Mouse (Mus musculus): ENCODE data around the gene Jmjd6. TPM values are rescaled to one million over a fixed set of nuclear protein-coding genes. Genes with fewer than 3 reads are reported as not detected.

Gene Jmjd6
- 10 to 100 TPM; 28.4 to 29.1 TPM for total RNA-seq (2021)

DNA sequence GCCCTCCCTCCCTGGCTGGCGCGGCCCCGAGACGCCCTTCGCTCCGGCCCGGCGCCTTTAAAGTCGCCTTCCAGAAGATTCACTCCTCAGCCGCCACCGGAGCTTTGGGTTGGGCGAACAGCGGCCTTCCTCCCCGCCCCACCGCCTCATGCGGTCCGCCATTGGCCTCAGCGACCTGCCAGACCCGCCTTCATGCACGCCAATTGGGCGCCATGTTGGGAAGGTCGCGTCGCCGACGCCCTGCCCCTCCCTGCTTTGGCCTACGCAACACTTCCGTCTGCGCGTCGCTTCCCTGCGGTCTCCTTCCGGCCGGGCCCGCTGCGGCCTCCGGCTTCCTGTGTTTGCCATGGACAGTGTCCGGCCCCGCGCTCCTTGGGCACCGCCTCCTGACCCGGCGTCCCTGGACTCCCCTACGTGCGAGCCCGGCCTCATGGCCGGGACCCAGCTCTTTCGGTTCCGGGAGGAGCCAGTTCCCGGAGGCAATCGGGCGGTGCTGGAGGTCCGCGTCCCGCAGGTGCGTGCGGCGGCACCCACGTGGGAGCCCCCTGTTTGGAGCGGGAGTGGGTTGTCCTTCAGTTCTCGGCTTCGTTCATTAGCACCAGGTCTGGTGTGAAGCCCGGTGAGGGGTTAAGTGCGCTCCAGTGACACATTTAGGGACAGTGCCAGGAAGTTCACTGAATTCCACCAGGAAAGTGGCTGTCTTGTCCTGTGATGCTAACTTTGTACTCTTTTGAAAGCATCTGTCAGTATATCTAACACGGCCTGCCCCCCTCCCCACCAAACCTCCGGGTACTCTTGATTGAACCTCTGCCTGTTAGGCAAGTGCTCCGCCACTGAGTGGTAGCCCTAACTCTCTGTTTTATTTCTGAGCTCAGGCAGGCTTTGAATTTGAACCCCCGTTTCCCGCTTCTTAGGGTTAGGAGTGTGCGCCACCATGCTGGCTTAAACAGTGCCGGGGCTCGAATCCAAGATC, at the start of gene Jmjd6, which contains the start of gene Mettl23:
Gene Jmjd6 (minus strand): TSS at position 189 of the 973 bp plus-strand sequence.
Gene Mettl23 (plus strand): TSS at position 18 of the 973 bp plus-strand sequence.
- DNase-seq (ENCODE audit: low spot score in 2 of 2) = peak; percentile 98 to 99
- intact Hi-C loops (cut with DNase I) = loop anchor here (1.0 kb wide), 1 partner anchor 10 kb away; the partner anchor contains the start of gene Srsf2

GRCm38 (mm10) chr11:116887136-116887535, 43.9 kb upstream of the Jmjd6 start:
- DNase-seq (ENCODE audit: low spot score in 2 of 2) = no peak
- intact Hi-C loops (cut with DNase I) = loop anchor here (5.0 to 10.0 kb wide), 2 partner anchors 155 to 288 kb away; no protein-coding TSS in a partner anchor

DNA sequence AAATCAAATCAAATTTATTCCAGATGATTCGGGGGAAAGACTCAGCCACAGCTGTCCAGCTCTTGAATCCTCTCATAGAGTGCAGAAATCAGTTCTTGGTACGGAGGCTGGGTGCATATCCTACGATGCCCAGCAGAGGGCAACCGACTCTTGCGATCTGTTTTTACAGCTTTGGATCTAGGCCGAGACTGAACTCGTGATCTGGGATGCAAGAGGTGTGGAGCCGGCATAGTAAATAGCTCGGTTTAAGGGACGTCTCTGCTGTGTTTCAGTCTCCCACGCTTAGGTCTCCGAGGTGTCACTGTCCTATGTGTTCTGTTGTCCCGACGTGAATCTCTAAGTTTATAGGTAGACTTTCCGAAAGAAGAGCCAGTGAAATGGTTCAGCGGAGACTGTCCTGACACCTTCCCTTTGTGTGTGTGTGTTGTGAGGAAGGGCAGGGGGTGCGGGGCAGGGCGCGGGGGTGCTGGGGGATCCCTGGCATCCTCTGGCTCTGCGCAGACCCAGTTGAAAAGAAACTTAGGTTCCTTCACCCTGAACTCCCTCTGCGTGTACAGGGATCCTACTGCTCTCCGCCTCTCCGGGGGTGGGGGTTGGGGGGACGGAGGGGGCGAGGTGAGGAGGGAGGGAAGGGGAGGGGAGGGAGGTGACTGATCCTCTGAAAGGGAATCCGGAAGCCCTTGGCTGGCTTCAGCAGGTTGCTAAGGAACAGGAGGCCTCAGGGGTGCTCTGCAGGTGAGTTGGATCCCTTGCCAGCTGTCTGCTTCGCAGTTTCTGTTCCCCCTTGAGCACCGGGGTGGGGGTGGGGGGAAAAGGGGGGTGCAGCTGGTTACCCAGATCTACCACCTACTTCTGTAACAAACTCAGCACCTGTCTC, 42.3 kb upstream of the Jmjd6 start:
- intact Hi-C loops (cut with DNase I) = loop anchor here (1.0 to 10.0 kb wide), 3 partner anchors 157 to 289 kb away; no protein-coding TSS in a partner anchor
- DNase-seq (ENCODE audit: low spot score in 2 of 2) = peak; percentile 71 to 77

- intact Hi-C loops (cut with DNase I) = loop anchor here (10.0 kb wide), 1 partner anchor 291 kb away; no protein-coding TSS in a partner anchor
- no peak for DNase-seq (ENCODE audit: low spot score in 2 of 2)
Measured at GRCm38 (mm10) chr11:116884061-116884460, 40.8 kb upstream of the Jmjd6 start.

GRCm38 (mm10) chr11:116882446-116882845, 39.2 kb upstream of the Jmjd6 start:
- intact Hi-C loops (cut with DNase I) = loop anchor here (10.0 kb wide), 1 partner anchor 292 kb away; no protein-coding TSS in a partner anchor

DNA sequence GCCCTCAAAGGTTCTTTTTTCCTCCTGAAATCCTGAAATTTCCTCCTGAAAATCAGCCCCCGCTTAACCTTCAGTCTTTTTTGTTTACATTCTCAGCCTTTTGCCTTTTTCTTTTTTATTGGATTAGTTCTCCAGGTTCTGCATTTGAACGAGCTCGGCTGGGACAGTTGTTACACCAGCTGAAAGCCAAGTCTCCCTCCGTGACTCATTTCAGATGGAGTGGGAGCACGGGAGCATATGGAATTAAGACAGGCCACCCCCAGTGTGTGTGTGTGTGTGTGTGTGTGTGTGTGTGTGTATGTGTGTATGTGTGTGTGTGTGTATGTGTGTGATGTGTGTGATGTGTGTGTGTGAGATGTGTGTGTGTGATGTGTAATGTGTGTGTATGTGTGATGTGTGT, 38.2 kb upstream of the Jmjd6 start:
- peak; percentile 28 to 35 for DNase-seq (ENCODE audit: low spot score in 2 of 2)

More at GRCm38 (mm10) chr11:116882446-116882845, 39.2 kb upstream of the Jmjd6 start:
- DNase-seq (ENCODE audit: low spot score in 2 of 2) = no peak

DNA sequence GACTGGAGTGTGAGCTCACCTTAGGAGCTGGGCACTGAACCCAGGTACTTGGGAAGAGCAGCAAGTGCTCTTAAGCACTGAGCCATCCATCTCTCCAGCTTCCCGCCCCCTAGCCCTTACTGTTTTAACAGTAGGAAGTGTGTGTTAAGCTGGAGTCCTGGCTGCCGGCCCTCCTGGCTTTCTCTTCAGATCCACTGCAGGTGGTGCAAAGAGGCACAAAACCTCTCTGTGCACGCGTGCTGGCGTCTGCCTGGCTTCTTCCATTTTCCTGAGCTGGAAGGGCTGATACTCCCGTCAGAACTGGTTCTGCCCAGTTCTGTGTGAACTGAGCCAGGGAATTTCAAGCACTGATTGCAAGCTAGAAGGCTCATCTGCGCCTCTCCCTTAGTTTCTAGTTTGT, 37.6 kb upstream of the Jmjd6 start:
- peak; percentile 23 to 45 for DNase-seq (ENCODE audit: low spot score in 2 of 2)
- intact Hi-C loops (cut with DNase I) = loop anchor here (10.0 kb wide), 1 partner anchor 294 kb away; no protein-coding TSS in a partner anchor

More for the DNA sequence above, 38.2 kb upstream of the Jmjd6 start:
- intact Hi-C loops (cut with DNase I) = loop anchor here (10.0 kb wide), 1 partner anchor 293 kb away; no protein-coding TSS in a partner anchor

- DNase-seq (ENCODE audit: low spot score in 2 of 2) = no peak
- intact Hi-C loops (cut with DNase I) = no loop called here
Measured at GRCm38 (mm10) chr11:116878454-116878853, 35.2 kb upstream of the Jmjd6 start.

DNA sequence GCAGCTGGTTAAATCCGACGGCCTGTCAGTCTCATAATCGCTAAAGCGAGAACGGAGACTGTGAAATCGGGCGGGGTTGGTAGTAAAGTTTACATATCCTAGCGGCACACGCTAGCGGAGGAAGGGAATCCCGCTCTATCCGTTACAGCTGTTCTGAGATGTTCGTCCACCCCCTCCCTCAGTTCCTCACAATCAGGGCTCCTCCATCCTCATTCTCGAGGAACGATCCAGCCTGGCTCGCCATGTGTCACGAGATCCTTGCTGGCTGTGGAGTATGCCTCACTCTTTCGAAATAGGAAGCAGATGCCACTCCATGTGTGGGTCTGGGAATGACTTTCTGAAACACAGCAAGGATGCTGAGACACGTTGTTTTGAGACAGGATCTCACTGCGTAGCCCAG, 30.7 kb upstream of the Jmjd6 start:
- intact Hi-C loops (cut with DNase I) = no loop called here
- DNase-seq (ENCODE audit: low spot score in 2 of 2) = peak; percentile 49 to 51

GRCm38 (mm10) chr11:116871538-116871937, 28.3 kb upstream of the Jmjd6 start:
- no peak for DNase-seq (ENCODE audit: low spot score in 2 of 2)
- intact Hi-C loops (cut with DNase I) = no loop called here

- intact Hi-C loops (cut with DNase I) = no loop called here
- DNase-seq (ENCODE audit: low spot score in 2 of 2) = no peak
Measured at GRCm38 (mm10) chr11:116869641-116870040, 26.4 kb upstream of the Jmjd6 start.

GRCm38 (mm10) chr11:116869223-116869622, 26.0 kb upstream of the Jmjd6 start:
- no peak for DNase-seq (ENCODE audit: low spot score in 2 of 2)
- intact Hi-C loops (cut with DNase I) = no loop called here

- no peak for DNase-seq (ENCODE audit: low spot score in 2 of 2)
Measured at GRCm38 (mm10) chr11:116868129-116868528, 24.9 kb upstream of the Jmjd6 start.

DNA sequence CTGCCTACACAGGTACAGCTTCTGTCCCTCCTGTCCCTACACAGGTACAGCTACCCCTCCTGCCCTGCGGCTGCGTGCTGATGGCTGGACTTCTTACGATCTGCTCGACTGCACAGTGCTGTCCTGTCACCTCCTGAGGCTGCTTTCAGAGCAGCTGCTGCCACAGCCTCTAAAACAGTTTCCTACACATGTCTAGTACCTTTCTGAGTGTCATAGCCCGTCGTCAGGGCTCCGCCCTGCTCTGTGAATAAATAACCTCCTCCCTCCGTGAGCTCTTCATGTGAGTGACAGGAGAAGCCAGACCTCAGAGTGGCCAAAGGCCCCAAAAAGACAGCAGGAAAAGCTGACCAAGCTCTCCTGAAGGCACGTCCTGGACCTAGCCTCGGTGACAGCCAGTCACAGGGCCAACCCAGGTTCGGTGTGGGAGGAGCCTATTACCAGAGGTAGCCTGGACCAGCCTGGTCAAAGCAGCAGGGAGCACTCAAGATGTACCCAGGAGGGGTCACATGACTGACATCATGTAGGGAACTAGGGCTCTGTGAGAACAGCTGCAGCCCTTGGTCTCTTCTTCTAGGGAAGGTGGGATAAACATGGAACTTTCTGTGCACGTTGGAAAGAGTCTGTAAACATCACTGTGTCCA, 22.8 kb upstream of the Jmjd6 start:
- no peak for DNase-seq (ENCODE audit: low spot score in 2 of 2)
- intact Hi-C loops (cut with DNase I) = no loop called here

More at GRCm38 (mm10) chr11:116868129-116868528, 24.9 kb upstream of the Jmjd6 start:
- intact Hi-C loops (cut with DNase I) = no loop called here

DNA sequence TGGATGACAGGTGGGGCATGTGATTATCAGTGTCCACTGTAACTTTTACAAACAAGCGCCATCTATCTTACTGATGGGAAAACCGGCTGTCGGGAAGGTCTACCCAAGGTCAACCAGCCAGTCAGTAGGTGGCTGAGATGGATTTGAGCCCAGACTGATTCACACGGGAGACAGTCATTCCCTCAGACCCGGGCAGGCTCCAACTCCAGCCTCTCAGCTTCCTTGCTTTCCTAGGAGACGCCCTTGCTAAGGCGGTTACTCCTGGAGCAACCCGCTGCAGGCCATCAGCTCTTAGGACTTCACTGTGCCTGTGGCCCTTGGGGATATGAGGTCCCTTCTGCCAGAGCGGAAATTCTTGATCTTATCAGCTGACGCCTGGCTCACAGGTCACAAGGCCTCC, 21.2 kb upstream of the Jmjd6 start:
- no peak for DNase-seq (ENCODE audit: low spot score in 2 of 2)
- intact Hi-C loops (cut with DNase I) = no loop called here

DNA sequence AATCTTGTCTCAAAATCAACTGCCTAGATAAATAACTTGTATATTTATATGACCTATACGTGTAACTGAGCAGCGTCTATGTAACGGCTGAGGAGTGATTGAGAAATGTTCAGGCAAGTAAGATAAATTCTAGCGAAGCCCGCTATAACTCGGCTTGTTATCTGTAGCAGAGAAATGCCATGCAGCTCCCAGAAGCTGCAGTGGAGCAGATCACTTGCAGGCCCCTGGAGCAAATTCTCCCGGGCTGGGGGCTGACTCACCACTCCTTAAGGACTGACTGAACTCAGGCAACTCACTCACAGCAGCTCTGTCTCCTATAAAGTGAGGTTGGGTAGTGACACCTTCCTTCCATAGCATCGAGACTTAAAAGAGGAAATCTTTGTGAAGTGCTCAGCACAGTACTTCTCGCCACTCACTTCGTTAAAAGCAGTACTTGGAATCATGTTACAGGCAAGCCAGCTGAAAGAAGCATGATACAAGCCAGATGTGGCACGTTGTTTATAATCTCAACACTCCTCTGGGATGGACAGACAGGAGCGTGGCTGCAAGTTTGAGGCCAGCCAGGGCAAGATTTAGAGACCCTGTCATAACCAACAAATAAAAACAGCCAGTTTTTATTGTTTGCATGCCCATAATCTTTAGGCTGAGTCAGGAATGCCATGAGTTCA, 14.1 kb upstream of the Jmjd6 start:
- DNase-seq (ENCODE audit: low spot score in 2 of 2) = no peak
- intact Hi-C loops (cut with DNase I) = no loop called here

- intact Hi-C loops (cut with DNase I) = no loop called here
Measured at GRCm38 (mm10) chr11:116854279-116854678, 11.0 kb upstream of the Jmjd6 start.

DNA sequence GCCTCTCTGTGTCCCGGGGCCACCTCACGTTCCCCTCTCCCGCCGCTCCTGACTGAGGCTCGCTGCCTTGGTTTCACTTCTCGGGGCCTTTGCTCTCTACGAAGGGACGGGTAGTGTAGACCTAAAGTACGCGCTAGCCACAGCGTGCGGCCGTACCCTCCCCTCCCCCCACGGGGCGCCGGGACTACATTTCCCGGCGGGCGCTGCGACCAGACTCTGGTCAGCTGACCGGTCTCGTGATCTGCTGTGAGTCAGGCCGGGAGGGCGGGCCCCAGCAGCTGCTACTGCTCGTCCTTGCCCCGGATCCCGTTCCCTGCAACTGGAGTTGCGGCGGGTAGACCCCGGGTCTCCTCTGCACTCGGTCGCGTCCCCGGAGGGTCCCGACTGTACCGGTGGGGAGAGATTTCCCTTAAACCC, 10.3 kb upstream of the Jmjd6 start:
- DNase-seq (ENCODE audit: low spot score in 2 of 2) = peak; percentile 98 to 99
- intact Hi-C loops (cut with DNase I) = loop anchor here (1.0 kb wide), 1 partner anchor 10 kb away; the partner anchor contains the start of genes Jmjd6 and Mettl23

More at GRCm38 (mm10) chr11:116854279-116854678, 11.0 kb upstream of the Jmjd6 start:
- DNase-seq (ENCODE audit: low spot score in 2 of 2) = no peak
